Mouse (Mus musculus) ZHBTc4 (cell line): ENCODE measurements at regions not wholly inside any gene's neighbourhood (a gene's known extent, or its start where the extent isn't known, plus 50 kb on each side); places are given as distances from the start of the nearest gene placed in this dataset.
A peak's percentile ranks its signal among the peaks of the same experiment; 100 is the strongest.

ENCODE experiments used
- DNase-seq: peaks from one replicate; pipeline ENCODE4 v3.0.0-alpha.2; 2011; ENCODE audit warnings: low read depth, low spot score

DNA sequence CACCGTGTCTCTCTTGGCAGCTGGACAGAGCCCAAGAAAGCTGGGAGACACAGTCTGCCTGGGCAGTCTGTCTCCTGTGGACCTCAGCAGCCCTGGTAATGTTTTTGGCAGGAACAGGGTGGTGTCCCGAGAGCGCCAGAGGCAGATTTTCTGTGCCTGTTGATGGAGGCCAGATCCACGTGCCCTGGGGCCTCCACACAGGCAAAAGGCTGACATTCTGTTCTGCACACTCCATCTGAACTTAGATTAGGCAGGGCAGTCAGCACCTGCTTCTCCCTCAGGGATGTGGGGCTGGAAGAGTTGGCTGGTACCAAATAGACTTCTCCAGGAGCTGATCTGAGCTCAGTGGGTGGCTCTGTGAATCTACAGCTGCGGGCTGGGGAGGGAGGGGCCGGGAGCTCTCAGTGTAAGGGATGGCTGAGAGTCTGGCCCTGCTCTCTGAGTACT lies 83.8 kb downstream of the Gadd45g start:
- DNase-seq = peak; percentile 25

DNA sequence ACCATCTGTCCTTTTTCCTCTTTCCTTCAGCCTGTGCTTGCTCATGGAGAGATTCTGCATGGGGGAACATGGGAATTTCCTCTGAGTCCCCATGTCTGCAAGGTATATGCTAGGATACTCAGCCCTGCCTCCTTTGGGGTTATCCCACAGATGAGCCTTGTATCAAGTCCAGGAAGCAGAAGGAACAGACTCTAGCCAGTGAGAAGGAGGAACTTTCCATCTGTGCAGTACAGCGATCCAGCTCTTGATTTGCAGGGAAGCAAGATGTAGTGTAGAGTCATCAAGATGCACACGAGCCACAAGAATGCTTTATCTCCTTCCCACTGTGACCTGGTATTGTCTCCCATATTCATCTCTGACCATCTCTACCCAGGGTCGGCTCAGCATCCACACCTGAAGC lies 84.5 kb downstream of the Gadd45g start:
- no peak for DNase-seq

DNA sequence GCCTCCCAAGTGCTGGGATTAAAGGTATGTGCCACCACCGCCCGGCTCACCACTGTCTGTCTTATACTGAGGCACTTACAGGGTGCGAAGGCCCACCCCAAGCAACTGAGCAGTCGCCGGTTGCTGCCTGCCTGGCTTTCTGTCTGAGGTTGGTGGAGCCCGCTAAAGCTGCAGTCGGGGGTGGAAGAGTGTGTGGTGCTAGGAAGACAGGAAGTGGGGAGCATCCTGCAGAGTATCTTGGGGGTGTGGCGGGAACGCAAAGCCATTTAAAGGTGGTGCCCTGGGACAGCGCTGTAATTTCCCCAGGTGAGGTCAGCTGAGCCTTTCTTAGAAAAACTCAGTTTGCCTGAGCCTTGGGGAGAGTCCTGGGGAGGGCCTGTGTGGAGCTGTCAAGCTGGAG lies 89.3 kb downstream of the Gadd45g start:
- no peak for DNase-seq

DNA sequence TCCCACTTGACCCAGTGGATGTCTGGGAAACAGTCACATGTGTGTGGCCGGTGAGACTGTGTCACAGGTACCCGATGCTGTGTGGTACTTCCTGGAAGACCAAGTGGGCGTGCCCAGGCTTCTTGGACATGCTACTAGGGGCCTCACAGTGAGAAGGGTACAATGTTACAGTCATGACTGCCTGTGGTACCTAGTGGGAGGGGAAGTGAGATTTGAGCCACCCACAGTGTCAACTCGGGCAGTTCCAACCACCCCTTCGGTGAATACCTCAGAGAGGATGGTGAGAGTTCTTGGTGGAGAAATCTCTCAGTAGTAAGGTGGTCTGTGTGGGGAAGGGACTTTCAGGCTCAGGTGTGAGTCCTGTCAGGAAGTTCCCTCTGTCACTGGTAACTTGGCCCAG lies 90.0 kb downstream of the Gadd45g start:
- no peak for DNase-seq

DNA sequence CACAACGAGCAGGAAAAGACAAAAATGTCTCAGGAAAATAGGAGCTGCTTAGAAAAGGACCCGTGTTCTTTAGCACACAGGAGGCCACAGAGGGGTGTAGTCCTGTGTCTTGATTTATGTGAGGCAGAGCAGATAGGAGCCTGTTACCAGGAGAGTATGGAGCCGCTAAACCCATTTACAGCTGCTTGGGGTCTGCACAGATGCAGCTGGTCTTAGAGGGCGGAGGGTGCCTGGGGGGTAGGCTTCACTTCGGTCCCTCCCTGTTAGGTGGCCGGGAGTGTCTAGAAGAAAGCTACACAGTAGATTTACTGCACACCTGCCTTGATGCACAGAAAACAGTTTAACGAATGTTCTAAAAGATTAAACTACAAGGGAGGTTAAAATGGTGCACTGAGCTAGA lies 91.4 kb downstream of the Gadd45g start:
- no peak for DNase-seq

DNA sequence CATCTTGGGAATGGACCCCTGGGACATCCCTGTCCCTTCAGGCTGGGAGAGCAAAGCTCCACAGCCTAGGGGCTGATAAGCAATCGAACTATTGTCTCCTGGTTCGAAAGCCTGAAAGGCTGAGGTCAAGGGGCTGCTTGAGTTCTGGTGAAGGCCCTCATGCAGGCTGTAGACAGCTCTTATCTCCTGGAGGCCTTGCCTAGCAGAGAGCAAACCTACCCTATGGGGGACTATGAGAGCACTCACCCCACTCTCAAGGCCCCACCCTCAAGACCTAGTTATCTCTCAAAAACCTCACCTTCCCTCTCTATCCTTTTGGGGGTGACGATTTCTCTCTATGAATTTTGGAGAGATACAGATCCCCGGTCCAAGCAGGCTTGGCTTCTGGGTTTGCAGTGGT lies 92.8 kb downstream of the Gadd45g start:
- DNase-seq = no peak

DNA sequence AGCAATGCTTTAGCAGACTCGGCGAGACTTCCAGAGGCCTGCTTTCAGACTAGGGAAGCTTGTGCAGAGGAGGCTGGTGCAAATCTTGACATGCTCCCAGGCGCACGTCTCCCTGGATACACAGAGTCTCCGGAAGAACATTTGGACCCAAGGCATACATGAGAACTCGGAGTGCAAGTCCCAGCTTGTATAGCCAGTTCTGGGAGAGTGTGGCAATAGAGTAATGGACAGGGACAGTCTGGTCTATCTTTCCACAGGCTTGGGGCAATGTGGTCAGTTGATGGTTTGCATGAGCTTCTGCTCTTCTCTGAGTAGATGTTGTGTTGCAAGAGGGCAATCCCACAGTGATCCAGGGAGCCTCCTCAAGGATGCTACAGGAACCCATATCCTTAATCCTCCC lies 93.2 kb downstream of the Gadd45g start:
- DNase-seq = no peak

DNA sequence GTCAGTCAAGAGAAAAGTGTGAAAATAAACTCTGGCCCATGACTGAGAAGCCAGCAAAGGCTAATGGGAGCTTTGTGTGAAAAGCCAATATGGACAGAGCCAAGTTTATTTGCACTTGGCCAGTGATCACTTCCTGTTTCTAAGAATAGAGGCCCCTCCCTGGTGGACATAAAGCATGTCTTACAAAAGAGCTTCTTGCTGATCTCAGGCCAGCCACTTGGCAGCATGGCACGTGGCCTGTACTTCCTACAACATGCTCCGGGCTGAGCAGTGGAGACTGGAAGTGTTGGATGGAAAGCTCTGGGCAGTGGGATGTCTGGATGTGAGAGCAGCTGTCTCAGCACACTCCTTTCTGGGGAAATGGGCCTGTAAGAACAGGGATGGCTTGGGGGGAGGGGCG lies 99.7 kb downstream of the Gadd45g start:
- DNase-seq = no peak

DNA sequence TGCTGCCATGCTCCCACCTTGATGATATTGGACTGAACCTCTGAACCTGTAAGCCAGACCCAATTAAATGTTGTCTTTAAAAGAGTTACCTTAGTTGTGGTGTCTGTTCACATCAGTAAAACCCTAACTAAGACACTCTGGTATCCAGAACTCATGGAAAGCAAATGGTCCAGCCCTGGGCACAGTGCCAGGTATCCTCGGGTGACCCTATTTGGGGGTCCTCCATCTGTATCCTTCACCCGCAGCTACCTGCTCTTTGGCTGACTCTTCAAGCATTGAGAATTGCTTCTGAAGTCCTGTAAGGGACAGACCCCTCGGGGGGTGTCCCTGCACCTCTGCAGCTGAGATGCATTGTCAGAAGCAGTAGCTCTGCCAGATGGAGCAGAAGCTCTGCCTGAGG lies 102.4 kb downstream of the Gadd45g start:
- no peak for DNase-seq

DNA sequence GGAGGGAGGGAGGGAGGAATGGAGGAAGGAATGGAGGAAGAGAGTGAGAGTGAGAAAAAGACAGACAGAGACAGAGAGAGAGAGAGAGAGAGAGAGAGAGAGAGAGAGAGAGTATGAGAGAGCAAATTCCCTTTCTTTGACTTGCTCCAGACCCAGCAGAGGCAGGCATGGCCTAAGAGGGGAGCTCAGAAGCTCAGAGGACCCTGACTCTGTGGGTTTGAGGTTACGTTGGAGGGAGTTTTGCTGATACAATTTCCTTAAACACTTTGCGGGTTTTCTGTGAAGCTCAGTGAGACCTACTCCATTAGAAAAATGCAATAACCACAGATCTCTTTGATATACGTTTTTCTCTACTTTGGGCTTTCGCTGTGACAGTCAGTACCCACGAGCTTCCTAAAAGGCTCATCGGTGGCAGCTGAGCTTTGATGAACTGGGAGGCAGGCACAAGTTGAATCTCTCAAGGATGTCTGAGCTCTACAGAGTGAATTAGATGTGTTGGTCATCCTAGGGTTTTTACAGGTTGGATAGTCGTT lies 105.1 kb downstream of the Gadd45g start:
- DNase-seq = no peak

DNA sequence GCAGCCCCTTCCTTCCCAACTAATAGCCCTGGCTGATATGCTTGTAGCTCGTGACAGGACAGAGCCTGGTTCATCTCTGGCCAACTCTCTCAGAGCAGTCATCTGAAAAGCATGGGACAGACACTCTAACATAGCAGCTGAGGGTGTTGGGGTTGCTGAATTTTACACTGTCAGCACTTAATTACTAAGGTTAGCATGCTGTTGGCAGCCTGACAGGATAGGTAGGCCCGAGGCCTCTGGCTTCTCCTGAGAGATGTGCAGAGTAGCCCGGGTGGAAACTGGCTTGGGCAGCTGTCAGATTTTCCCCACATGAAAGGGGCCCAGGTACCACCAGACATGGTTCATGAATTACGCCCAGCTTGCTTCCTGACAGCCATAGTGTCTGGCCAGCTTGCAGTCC lies 106.6 kb downstream of the Gadd45g start:
- DNase-seq = no peak

DNA sequence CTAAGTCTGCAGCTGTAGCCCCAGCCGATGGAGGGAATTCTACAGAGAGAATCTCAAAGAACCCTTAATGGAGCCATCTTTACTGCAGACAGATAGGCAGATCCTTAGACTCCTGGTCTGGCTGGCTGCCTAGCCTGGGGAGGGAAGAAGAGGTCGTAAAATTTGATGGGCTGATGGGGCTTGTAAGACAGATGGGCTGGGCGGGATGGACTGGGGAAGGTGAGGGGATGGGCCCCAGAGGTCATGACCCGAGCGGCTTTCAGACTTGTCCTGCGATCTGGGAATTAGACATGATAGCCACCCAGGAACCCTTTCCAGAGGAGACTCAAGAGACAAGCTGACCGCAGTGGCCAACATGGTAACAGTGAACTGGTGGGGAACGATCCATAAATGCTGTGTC lies 107.1 kb downstream of the Gadd45g start:
- DNase-seq = peak; percentile 24

DNA sequence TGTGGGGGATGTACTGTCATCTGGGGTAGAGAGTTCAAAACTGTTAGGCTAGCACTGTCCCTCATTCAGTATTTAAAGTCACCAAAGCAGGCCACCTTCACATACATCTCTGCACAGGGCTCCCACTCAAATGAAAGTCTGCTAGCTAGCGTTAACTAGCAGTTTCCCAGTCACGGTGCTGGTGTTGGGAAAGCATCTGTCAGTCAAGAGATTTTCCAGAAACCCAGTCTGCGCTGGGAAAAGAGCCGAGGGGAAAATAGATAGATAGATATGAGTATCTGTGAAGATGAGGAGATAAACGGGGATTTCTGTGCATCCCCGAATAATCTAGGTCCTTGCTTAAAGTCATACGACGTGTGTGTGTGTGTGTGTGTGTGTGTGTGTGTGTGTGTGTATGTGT lies 110.6 kb downstream of the Gadd45g start:
- DNase-seq = no peak

DNA sequence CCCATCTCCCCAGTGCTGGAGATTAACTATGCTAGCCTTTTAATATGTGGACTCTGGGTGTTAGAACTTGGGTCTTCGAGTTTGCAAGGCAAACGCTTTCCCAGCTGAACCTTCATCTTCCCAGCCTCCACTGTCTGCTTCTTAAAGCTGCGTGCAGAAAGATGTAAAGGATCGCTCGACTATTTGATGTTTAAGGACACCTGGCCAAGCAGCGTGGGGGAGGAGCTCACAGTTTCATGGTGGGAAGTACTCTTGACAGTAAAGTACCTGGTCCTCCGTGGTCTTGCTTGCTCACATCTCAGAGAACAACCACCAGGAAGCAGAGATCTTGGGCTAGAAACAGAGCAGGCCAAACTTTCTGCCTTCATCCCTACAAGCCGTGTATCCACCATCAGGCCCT lies 113.1 kb downstream of the Gadd45g start:
- no peak for DNase-seq

DNA sequence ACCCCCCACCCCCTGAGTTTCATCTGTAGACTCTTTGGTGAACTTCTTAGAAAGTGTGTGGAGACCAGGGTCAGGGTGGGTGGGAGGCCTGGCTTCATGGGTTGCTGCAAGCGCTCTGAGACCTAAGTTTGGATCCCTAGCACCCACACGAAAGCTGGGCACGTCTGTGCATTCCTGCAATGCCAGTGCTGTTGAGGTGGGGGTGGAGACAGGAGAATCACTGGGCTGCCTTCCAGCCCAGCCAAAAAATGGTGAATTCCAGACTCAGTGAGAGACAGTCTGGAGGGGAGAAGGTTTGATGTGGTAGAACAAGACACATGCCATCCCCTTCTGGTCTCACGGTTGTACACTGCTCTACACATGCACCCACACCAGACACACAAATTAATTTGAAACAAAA lies 113.8 kb downstream of the Gadd45g start:
- no peak for DNase-seq

DNA sequence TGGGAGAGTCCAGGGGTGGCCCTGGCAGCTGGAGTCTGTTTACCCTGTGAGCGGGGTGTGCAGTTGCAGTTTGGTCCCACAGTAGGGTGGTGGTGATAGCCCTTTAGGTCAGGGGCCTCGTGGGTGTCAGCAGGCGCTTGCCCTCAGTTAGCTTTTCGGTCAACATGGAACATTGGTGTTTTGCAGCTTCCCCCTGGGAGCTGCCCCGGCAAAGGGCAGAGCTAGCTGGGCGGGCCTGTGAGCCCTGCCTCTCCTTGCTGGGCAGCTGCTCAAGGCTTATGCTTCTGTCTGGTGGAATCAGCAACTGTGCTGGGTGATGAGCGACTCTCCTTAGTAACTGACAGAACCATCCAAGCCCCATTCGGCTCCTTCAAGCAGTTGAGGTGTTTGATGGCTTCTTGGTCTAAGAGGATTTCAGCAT lies 115.7 kb downstream of the Gadd45g start:
- DNase-seq = no peak

DNA sequence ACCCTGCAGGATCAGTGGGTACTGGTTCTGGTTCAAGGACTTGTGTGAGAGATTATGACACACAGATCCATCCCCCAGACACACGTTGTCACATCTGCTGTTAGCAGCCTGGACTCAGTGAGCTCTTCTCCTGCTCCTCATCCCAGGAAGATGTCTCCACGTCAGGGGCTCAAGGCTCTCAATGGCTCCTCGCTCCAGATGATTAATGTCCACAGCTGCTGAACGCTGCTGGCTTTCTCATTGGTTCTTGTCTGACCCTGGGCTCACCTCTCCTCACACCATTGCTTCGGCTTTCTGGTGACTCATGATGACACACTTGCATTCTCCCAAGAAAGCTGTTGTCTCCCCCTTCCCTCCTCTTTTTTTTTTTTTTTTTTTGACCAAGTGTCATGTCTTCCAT lies 116.2 kb downstream of the Gadd45g start:
- no peak for DNase-seq

DNA sequence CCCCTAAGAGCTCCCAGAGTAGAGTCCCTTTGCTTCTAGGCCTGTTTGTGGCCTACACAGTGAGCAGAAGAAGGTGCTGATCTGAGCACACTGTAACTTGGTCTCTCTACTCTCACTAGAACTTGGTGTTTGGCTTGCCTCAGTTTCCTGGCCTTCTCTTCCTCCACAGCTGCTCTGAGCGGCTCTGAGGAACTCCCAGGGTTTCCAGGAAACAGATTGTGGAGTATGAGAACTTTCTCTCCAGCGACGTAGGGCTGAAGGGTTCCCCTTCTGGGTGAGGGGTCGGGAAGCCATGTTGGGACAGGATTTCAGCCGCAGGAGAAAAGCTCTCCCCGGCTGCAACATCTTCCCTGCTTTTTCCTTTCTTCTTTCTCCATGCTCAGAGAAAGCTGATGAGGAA lies 117.5 kb downstream of the Gadd45g start:
- DNase-seq = no peak

DNA sequence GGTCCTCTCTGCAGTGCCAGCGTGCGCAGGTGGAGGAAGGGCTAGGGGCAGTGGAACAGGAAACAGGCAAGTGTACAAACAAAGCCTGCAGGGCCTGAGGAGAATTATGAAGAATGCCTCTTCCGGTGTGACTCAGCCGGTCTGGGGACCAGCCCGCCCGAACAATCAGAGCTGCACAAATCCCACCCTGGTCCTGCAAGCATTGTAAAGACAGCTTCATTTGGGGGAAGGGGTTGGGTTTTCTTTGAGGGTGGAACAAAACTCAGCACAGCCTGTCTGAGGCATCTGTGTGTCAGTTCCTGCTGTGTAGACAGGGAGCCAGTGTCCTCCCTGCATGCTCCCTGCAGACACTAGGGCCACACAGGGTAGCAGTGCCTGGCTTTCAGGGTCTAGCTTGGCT lies 117.9 kb downstream of the Gadd45g start:
- peak; percentile 54 for DNase-seq

DNA sequence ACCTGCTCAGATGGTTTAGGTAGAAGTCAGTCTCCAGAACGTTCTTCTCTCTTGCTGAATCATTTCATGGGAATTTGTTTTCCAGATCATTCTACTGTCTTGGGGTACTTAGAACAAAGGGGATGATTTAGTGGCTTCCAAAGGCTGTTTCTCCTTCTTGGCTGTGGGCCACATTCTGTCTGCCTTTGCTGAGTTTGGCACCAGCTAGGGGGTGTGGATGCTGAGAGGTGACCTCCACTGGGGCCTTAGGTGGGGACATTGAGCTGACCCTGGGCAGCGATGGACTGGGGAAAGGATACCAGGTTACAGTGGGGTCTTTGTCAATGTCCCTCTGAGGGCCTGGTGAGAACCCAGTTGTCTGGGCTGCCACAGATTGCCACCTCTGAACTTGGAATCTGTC lies 118.4 kb downstream of the Gadd45g start:
- no peak for DNase-seq

DNA sequence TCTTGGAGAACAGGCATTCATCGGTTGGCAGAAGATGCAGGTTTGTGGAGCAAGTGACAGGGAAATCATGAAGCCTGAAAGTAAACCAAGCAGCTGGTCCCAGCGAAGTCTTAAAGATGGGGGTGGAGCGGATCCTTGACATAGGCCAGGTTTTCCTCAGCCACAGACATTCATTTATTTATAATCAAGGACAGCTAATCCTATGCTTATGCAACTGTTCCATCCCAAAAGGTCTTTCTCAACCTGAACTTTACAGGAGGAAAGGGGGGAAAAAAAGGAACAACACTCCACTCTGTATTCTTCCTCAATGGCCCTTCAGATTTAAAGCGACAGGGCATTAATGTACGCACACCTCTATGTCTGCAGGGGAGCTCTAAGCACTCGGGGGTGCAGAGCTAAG lies 121.6 kb downstream of the Gadd45g start:
- DNase-seq = no peak

DNA sequence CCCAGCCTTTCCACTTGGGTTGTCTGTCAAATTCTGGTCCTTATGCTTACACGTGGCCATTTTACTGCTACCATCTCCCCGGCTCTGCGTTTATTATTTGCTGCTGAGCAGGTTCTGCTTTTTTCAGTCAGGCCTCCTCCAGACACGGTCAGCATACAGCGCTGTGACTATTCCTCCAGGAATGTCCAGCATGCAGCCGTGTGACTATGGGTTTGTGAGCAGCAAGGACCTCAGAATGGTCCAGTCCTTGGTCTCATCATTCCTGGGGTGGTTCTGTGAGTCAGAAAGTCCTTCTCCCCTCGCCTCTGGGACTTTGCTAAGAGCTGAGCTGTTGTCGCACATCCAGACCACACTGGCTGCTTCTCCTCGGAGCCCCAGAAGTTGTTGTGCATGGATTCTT lies 122.3 kb downstream of the Gadd45g start:
- no peak for DNase-seq

DNA sequence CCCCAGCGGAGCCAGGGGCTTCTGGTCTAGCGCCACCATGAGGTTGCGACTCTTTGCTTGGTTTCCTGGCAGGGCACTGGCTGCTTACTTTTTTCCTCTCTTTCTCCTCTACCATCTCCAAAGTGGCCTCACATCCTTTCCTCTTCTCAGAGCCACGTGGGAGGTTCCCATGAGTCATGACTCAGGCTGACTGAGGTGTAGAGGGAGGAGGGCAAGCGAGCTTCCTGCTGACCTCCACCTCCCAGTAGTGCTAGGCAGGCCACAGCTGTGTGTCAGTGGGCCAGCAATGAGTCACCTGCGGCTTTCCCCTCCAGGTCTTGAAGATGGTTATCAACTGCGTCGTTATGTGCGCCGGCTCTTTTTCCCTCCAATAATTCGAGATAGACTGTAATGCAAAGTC lies 123.6 kb downstream of the Gadd45g start:
- no peak for DNase-seq

DNA sequence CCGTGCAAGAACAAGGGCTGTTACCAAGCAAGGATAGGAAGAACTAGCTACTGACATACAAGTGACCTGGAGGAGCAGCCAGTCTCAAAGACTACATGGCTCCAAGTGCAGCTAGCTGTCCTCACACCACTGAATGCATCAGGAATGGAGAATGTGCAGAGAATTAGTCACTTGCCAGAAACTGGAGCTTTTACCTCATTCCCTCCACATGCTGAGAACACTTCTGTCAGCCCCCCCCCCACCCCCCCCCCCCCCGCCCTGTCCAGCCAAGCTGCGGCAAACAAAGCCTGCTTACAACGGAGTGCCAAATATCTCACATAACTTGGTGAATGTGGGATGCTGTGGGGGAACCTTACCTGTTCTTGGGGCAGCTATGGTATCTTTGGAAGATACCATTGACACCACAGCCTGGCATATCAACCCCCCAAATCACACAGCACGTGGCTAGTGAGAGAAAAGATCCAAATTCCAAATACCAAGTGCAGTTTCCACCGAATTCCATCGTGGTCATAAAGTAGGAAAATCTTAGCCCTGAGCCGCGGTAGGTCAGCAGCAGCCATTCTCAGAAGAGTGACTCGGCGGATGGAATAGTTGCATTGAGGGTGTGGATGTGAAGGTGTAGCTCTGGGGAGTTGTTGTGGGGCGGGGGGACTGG lies 126.3 kb downstream of the Gadd45g start:
- DNase-seq = no peak
